Mouse (Mus musculus) monocyte, adult 2 months (primary cell): ENCODE measurements around the gene Npy1r.

ENCODE experiments used
- DNase-seq, 2 experiments: peaks; one replicate each; pipeline ENCODE4 v3.0.0; 2022; ENCODE audit warnings: low spot score in 2 of 2, low read depth in 1 of 2

Gene Npy1r

GRCm38 (mm10) chr8:66696970-66697843 is at the start of gene Npy1r:
Gene Npy1r (plus strand): TSS chr8:66697192.
- no peak for DNase-seq

- no peak for DNase-seq
These were observed 15.7 kb upstream of the Npy1r start for GRCm38 (mm10) chr8:66681261-66681660.

- DNase-seq = no peak
These were observed 9.3 kb upstream of the Npy1r start, which contains the start of gene Npy5r for GRCm38 (mm10) chr8:66687511-66688329. Gene Npy5r (minus strand): TSS chr8:66688128.

GRCm38 (mm10) chr8:66688395-66688794 is 8.6 kb upstream of the Npy1r start:
- no peak for DNase-seq

- no peak for DNase-seq
These were observed 8.2 kb upstream of the Npy1r start for GRCm38 (mm10) chr8:66688799-66689198.

GRCm38 (mm10) chr8:66690402-66690801 is 6.6 kb upstream of the Npy1r start:
- DNase-seq = no peak

GRCm38 (mm10) chr8:66698011-66698410 is 1.0 kb downstream of the Npy1r start:
- DNase-seq = no peak

GRCm38 (mm10) chr8:66698782-66699181 is 1.8 kb downstream of the Npy1r start:
- DNase-seq = no peak

GRCm38 (mm10) chr8:66714324-66714975 is 17.5 kb downstream of the Npy1r start:
- no peak for DNase-seq

- DNase-seq = no peak
These were observed 25.8 kb downstream of the Npy1r start for GRCm38 (mm10) chr8:66722835-66723234.

GRCm38 (mm10) chr8:66729446-66729845 is 32.5 kb downstream of the Npy1r start:
- DNase-seq = no peak

- DNase-seq = no peak
These were observed 35.0 kb downstream of the Npy1r start for GRCm38 (mm10) chr8:66731957-66732356.

GRCm38 (mm10) chr8:66742359-66742758 is 45.4 kb downstream of the Npy1r start:
- DNase-seq = no peak

- no peak for DNase-seq
These were observed 48.6 kb downstream of the Npy1r start for GRCm38 (mm10) chr8:66745612-66746011.

- DNase-seq = no peak
These were observed 54.6 kb downstream of the Npy1r start for GRCm38 (mm10) chr8:66751621-66752020.

GRCm38 (mm10) chr8:66756161-66756560 is 59.2 kb downstream of the Npy1r start:
- no peak for DNase-seq
